Mouse (Mus musculus): Measurements from ENCODE around the gene Pfdn5.
A peak's percentile ranks its signal among the peaks of the same experiment; 100 is the strongest.
"Not testable (repeated sequence)": the region's sequence is repeated elsewhere in the genome, so short reads cannot be mapped to it uniquely, and the experiment has no call there.

Pfdn5 gene

GRCm38 (mm10) chr15:102335925-102336324 is 10.0 kb downstream of the Pfdn5 start:
- DNase-seq = not testable (repeated sequence)

GRCm38 (mm10) chr15:102336946-102337345 is 11.0 kb downstream of the Pfdn5 start:
- DNase-seq = no peak

DNA sequence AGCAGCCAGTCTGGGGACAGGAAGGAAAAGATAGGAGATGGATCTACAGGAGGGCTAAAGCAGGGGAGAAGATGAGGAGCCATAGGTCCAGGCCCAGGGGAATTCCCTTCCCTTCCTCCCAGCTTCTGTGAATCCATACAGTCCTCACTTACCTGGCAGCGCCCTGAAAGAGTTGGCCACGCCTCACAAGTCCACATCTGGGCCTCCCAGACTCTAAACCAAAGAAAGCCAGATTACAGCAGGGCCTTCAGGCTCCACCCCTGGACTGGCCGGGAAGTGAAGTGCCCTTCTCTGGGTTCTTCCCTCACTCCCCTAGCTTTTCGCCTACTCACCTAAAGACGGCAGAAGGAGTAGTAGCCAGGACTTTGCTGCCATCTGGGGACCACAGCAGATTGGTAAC is 13.7 kb downstream of the Pfdn5 start:
- DNase-seq = no peak

- no peak for DNase-seq
Measured at GRCm38 (mm10) chr15:102341580-102341979, 15.7 kb downstream of the Pfdn5 start.

DNA sequence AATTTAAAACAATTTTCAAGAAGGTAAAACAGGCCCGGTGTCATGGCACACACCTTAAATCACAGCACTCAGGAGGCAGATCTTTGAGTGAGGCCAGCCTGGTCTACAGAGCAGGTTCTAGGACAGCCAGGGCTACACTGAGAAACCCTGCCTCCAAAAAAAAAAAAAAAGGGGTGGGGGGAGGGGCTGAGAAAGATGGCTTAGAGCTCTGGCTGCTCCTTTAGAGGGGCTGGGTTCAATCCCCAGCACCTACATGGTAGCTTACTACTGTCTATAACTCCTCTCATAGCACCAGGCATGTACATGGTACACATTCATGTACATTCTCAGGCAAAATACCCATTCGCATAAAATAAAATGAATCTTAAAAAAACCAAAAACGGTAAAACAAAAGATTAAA is 18.6 kb downstream of the Pfdn5 start:
- DNase-seq = no peak

DNA sequence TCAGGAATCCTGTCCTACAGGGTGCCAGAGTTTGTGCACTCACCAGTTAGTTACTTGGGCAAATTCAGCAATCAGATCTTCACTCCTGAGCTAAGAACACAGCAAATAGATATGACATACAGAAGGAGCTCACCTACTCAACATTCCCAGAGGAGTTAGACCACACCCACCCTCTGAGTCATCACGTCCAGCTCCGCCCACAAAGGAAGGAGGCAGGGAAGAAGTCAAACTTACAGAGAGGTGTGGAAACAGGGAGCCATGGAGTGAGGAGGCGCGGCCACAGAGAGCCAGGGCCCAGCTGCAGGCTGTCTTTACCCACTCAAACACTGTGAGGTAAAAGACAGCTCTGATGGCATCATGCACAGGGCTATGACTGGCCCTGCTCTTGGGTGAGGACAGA is 20.5 kb downstream of the Pfdn5 start:
- no peak for DNase-seq

DNA sequence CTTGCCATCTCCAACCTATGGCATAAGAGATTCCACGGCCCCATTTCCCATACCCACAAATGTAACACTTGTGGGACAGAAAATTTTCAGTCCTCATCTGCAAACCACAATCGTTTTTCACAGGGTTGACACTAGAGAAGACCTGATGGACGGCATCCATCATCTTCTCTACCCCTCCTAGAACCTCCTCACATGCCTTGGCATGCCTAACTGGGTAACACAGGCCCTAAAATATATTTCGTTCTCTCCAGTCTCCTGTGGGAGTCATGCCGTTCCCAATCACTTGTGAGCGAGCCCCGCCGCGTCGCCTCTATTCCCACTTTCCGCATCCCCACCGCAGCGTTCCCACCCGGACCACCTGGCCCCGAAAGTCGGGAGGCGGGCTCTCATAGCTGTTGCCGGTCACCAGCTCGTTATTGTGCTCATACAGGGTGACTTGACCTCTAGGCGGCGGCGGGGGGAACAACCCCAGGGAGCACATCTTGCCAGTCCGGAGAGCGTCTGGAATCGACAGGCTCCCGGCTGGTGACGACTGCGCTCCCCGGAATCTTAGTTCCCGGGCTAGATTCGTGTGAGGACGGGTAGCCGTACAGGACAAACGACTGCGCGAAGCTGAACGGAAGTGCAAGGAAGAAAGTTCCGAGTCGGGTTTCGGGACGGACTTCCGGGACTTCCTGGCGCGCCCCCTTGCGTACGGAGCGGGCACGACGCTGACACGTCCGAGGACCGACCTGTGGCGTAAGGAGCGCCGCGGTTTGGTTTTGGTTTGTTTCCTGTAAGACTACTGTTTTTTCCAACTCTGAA is 24.4 kb downstream of the Pfdn5 start, which contains the start of gene Aaas:
Gene Aaas (minus strand): TSS at position 634 of the 804 bp plus-strand sequence.
- peak; percentile 94 for DNase-seq

- DNase-seq = no peak
Measured at GRCm38 (mm10) chr15:102350942-102351291, 25.0 kb downstream of the Pfdn5 start.

DNA sequence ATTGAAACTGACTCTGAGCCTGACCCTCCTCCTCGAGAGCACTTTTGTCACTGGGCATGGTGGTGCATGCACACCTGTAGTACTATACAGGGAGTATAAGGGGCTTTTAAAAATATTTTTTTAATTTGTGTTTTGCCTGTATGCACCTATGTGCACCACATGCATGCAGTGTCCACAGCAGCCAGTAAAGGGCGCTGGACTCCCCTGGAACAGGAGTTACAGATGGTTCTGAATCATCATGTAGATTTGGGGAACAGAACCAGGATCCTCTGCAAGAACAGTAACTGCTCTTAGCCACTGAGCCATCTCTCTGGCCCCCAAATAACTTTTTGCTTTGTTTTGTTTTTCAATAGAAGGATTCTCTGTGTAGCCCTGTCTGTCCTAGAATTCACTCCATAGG is 26.3 kb downstream of the Pfdn5 start:
- DNase-seq = no peak

GRCm38 (mm10) chr15:102353986-102354385 is 28.1 kb downstream of the Pfdn5 start:
- no peak for DNase-seq

DNA sequence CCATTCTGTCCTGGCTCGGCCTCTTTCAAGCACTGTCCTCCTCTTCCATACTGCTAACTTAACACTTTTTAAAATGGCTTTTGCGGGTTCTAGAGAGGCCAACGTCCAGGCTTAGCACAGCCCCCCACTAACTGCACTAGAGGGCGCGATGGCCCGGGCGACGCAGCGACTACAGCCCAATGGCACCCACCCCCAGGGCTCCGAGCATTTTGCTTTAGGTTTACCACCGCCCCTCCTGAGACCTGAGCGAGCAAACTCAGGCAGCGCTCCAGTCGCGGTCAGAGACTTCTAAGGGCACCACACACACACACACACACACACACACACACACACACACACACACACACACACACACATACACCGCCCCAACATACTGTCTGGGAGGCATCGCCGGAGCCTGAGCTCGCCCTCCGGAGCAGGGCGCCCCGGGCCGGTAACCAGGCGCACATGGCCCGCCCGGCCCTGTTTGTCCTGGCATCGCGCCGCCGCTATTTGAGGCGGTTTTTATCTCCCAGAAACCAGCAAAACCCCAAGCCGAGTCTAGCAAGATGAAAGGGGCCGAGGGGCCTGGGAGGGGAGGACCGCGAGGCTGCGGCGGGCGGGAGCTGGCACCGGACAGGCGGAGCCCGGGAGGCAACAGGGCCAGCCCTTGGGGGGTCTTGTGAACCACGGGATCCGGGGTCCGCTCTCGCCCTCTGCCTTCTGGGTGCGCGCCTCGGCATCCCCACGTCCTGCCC is 29.4 kb downstream of the Pfdn5 start:
- DNase-seq = no peak

DNA sequence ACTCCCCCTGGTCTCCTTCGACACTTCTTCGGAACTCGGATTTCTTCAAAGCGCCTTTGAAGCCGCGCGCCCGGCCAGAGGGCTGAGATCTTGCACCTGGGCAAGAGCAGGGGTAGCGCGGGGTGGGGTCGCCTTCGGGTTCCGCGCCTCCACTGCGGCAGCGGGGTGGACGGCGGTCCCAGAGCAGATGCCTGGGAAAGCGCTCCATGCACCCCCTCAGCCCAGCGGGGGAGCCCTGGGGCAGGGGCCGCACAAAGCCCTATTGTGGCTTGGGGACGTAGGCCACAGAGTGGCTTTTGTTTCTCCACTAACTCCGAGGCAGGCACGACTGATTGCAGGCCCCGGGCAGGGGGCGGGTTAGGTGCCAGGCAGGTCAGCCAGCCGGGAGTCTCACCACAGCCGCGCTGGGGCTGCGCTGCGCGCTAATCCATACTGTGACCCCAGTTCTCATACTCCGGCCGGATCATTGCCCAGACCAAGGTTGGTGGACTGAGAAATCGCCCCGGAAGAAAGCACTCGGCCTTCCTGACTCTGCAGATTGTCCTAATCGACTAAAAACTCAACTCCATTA is 30.0 kb downstream of the Pfdn5 start:
- DNase-seq = peak; percentile 48

DNA sequence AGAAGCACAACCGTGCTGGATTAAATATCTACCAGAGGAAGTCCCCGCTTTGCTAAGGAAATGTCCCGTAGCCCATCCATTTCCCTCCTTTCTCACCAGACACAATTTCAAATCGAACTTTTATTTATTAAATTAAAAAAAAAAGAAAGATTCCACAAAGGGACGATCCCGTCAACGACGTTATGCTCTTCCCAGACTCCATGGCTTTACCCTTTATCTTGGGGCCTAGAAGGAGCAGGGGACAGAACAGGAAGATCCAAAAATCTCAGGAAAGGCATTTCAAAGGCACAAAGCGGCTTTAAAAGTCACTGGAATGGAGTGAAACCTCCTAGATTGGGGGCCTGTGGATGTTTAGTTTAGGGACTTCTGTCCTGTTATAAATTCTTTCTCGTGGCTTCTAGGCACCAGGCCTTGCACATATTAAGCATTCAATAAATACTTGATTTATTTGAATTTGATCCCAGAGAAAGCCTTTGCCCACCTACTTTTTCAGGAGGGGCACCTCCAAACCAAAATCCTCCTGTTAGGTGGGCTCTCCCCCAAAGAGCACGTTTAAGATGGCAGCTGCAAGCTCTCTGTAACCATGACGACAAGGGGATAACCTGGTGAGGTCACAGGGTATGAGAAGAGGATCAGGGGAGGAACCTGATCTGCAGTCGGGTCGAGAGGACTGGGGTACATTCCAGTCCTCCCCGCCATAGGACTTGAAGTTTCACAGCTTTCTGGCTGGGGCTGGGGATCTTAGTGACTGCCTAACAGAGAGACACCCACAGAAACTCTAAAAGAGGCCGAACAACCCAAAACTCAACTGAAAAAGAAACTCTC is 30.8 kb downstream of the Pfdn5 start:
- no peak for DNase-seq

DNA sequence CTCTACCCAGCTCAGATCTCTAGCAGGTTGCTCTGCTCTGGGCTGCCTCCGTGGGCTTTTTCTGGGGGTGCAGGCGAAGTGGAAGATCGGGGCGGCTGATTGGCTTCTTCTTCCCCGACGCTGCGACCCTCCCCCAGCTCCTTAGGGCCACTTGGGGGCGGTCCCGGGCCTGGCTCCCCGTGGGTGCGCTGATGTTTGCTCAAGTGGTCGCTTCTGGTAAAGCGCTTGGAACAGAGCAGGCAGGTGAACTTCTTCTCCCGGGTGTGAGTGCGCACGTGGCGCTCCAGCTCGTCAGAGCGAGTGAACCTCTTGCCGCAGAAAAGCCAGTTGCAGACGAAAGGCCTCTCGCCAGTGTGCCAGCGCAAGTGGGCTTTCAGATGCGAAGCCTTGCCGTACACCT is 32.2 kb downstream of the Pfdn5 start:
- DNase-seq = no peak

GRCm38 (mm10) chr15:102358834-102359233 is 32.9 kb downstream of the Pfdn5 start:
- no peak for DNase-seq

DNA sequence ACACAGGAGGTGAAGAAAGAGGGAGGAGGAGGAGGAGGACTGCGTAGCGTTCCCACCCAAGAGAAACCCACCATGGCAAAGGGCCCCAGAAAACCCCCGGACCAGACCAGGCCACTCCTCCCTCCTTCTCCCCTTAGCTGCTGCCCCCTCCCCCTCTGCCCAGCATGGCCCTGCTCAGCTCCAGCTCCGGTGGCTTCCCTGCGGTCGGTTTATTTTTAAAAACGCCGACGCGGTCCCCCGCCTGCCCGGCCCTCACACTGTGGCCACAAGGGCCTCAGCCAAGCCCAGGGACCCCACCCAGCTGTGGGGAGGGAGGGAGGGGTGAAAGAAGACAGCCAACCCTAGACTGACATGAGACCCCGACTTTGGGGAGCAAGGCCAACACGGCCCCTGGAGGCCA is 36.7 kb downstream of the Pfdn5 start:
- DNase-seq = no peak

DNA sequence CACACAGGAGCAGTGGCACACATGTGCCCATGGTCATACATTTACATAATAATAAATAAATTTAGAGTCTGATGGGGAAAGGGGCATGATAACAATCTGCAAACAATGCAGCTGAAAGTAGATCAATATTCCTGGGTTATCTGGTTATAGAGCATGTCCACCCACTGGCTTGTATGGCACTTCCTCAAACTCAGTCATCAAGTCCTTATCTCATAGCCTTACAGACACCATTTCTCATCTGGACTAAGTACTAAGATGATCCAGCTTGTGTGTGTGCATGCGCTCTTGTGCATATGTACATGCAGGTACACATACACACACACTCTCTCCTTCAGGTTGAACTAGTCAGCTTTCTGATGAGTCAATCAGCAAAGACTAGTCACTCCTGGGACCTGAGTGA is 38.8 kb downstream of the Pfdn5 start:
- no peak for DNase-seq

DNA sequence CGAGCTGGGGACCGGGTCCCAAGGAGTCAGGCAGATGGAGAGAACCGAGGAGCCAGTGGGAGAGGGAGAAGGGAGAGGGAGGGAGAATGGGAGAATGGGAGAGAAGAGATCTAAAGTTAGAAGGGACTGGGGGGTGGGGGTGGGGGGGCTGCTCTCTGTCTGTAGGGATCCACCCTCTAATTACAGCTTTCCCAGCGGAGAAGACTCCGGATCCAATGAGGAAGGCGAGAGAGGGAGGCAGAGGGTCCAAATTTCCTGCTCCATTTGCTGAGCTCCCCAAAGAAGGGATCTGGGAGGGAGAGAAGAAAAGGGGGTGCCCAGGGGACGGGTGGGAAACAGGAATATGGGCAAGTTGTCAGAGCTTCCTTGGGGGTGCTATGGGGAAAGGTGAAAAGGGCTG is 40.3 kb downstream of the Pfdn5 start:
- no peak for DNase-seq

GRCm38 (mm10) chr15:102366733-102367344 is 40.9 kb downstream of the Pfdn5 start, which contains the start of gene Sp7:
Gene Sp7, minus strand, starts transcription at chr15:102367182.
- DNase-seq = no peak

- DNase-seq = no peak
Measured at GRCm38 (mm10) chr15:102369972-102370371, 44.1 kb downstream of the Pfdn5 start.

- no peak for DNase-seq
Measured at GRCm38 (mm10) chr15:102370727-102371126, 44.8 kb downstream of the Pfdn5 start.

- peak; percentile 27 for DNase-seq
Measured at GRCm38 (mm10) chr15:102376453-102377162, 50.7 kb downstream of the Pfdn5 start.
